Mouse (Mus musculus): Measurements from ENCODE around the gene Fam19a5.

Fam19a5 gene

GRCm38 (mm10) chr15:87773955-87774354, 229.9 kb downstream of the Fam19a5 start:
- no peak for DNase-seq

- no peak for DNase-seq
Measured at GRCm38 (mm10) chr15:87783331-87783730, 239.2 kb downstream of the Fam19a5 start.

- DNase-seq: no peak
Measured at GRCm38 (mm10) chr15:87789671-87790070, 245.6 kb downstream of the Fam19a5 start.

GRCm38 (mm10) chr15:87793661-87794060, 249.6 kb downstream of the Fam19a5 start:
- DNase-seq: no peak

GRCm38 (mm10) chr15:87796571-87796970, 252.5 kb downstream of the Fam19a5 start:
- no peak for DNase-seq

All from thymus, postnatal 14 days (tissue).